Mouse (Mus musculus) mesoderm, embryonic 11.5 days (tissue): ENCODE measurements at regions not wholly inside any gene's neighbourhood (a gene's known extent, or its start where the extent isn't known, plus 50 kb on each side); places are given as distances from the start of the nearest gene placed in this dataset.
A peak's percentile ranks its signal among the peaks of the same experiment; 100 is the strongest.

ENCODE experiments used
- DNase-seq: peaks from one replicate; pipeline ENCODE4 v3.0.0-alpha.2; 2012; ENCODE audit warnings: low read depth, low spot score

GRCm38 (mm10) chr11:44219971-44220370 is 179.9 kb upstream of the Il12b start:
- peak; percentile 4 for DNase-seq

- DNase-seq = no peak
Observed at GRCm38 (mm10) chr11:44229996-44230395, 169.9 kb upstream of the Il12b start.

GRCm38 (mm10) chr11:44235456-44235855 is 164.4 kb upstream of the Il12b start:
- no peak for DNase-seq

GRCm38 (mm10) chr11:44238051-44238450 is 161.8 kb upstream of the Il12b start:
- no peak for DNase-seq

GRCm38 (mm10) chr11:44238598-44238997 is 161.3 kb upstream of the Il12b start:
- DNase-seq = no peak

- no peak for DNase-seq
Observed at GRCm38 (mm10) chr11:44243184-44243583, 156.7 kb upstream of the Il12b start.

GRCm38 (mm10) chr11:44251821-44252220 is 148.0 kb upstream of the Il12b start:
- no peak for DNase-seq

- DNase-seq = no peak
Observed at GRCm38 (mm10) chr11:44260376-44261111, 139.3 kb upstream of the Il12b start.

GRCm38 (mm10) chr11:44261657-44262056 is 138.2 kb upstream of the Il12b start:
- DNase-seq = no peak

- no peak for DNase-seq
Observed at GRCm38 (mm10) chr11:44262571-44262970, 137.3 kb upstream of the Il12b start.

- no peak for DNase-seq
Observed at GRCm38 (mm10) chr11:44272268-44272667, 127.6 kb upstream of the Il12b start.

GRCm38 (mm10) chr11:44278521-44279208 is 121.2 kb upstream of the Il12b start:
- no peak for DNase-seq

- no peak for DNase-seq
Observed at GRCm38 (mm10) chr11:44285961-44286360, 113.9 kb upstream of the Il12b start.

GRCm38 (mm10) chr11:44288825-44289224 is 111.0 kb upstream of the Il12b start:
- DNase-seq = no peak

GRCm38 (mm10) chr11:44303786-44304185 is 96.1 kb upstream of the Il12b start:
- DNase-seq = no peak

GRCm38 (mm10) chr11:44316061-44316460 is 83.8 kb upstream of the Il12b start:
- no peak for DNase-seq

- no peak for DNase-seq
Observed at GRCm38 (mm10) chr11:44319136-44319535, 80.7 kb upstream of the Il12b start.

GRCm38 (mm10) chr11:44323314-44323713 is 76.5 kb upstream of the Il12b start:
- no peak for DNase-seq

GRCm38 (mm10) chr11:44325066-44325465 is 74.8 kb upstream of the Il12b start:
- DNase-seq = no peak

- DNase-seq = no peak
Observed at GRCm38 (mm10) chr11:44325525-44325924, 74.3 kb upstream of the Il12b start.

GRCm38 (mm10) chr11:44329503-44329902 is 70.4 kb upstream of the Il12b start:
- no peak for DNase-seq

- no peak for DNase-seq
Observed at GRCm38 (mm10) chr11:44330438-44330837, 69.4 kb upstream of the Il12b start.
